Mouse (Mus musculus): Measurements from ENCODE around the gene Spp2. TPM values are rescaled to one million over a fixed set of nuclear protein-coding genes. Genes with fewer than 3 reads are reported as not detected.
A peak's percentile ranks its signal among the peaks of the same experiment; 100 is the strongest.

Gene Spp2
- 531 and 571 TPM in 2 replicates for polyA plus RNA-seq (2015; fragmentation: Nextera tagmentation; extraction: Ambion mirVana)

GRCm38 (mm10) chr1:88406807-88407198 lies at the start of gene Spp2:
TSS of gene Spp2 (plus strand) at chr1:88406961.
- Histone ChIP-seq H3K36me3 (ENCODE audit: insufficient read depth, low read length) (no peaks in the 10 kb centered on the region), H3K9ac (ENCODE audit: low read depth, low read length) (no peak within 1 kb of the TSS), H3K9me3 (replicated peaks; ENCODE audit: low read length) (no peaks in the 10 kb centered on the region), H3K4me2 (ENCODE audit: low read length) (peak within 1 kb of the TSS; percentile 4; the same call in 1 of the 2 replicates), H3K4me3 (replicated peaks; ENCODE audit: low read depth, low read length) (no peak within 1 kb of the TSS), H3K27ac (peak within 1 kb of the TSS; percentile 66), H3K4me1 (replicated peaks; ENCODE audit: insufficient read depth, low read length) (no peaks in the 10 kb centered on the region), H3K27me3 (ENCODE audit: insufficient read depth, low read length) (no peaks in the 10 kb centered on the region)
- DNase-seq (ENCODE audit: low spot score) = peak; percentile 9
- WGBS = 66% methylated on average over 5 of the region's 5 CpGs
- peak; percentile 41 for ATAC-seq (replicated peaks; ENCODE audit: low FRiP score, low read depth)
- no peak for TF ChIP-seq CTCF (IDR thresholded peaks at IDR 0.05; ENCODE audit: low read depth)

- peak; percentile 92 for TF ChIP-seq CTCF (IDR thresholded peaks at IDR 0.05; ENCODE audit: low read depth)
- DNase-seq (ENCODE audit: low spot score) (peak; percentile 90), ATAC-seq (replicated peaks; ENCODE audit: low FRiP score, low read depth) (peak; percentile 67; the same call in 1 of the 2 replicates)
- no peak overlapping the region for H3K9ac ChIP-seq (ENCODE audit: low read depth, low read length)
- no peaks in the 10 kb centered on the region for H3K36me3 ChIP-seq (ENCODE audit: insufficient read depth, low read length)
- no peaks in the 10 kb centered on the region for H3K9me3 ChIP-seq (replicated peaks; ENCODE audit: low read length)
- H3K27me3 ChIP-seq (ENCODE audit: insufficient read depth, low read length) = no peaks in the 10 kb centered on the region
- no peak overlapping the region for H3K27ac ChIP-seq
- 56% methylated on average over 6 of the region's 6 CpGs for WGBS
- H3K4me2 ChIP-seq (ENCODE audit: low read length) = no peak overlapping the region
- H3K4me3 ChIP-seq (replicated peaks; ENCODE audit: low read depth, low read length) = no peak overlapping the region
- no peaks in the 10 kb centered on the region for H3K4me1 ChIP-seq (replicated peaks; ENCODE audit: insufficient read depth, low read length)
Observed at GRCm38 (mm10) chr1:88357458-88358090, 49.2 kb upstream of the Spp2 start.

GRCm38 (mm10) chr1:88358102-88358654 lies 48.6 kb upstream of the Spp2 start:
- H3K4me2 ChIP-seq (ENCODE audit: low read length) = no peak overlapping the region
- peak; percentile 38 for ATAC-seq (replicated peaks; ENCODE audit: low FRiP score, low read depth)
- TF ChIP-seq CTCF (IDR thresholded peaks at IDR 0.05; ENCODE audit: low read depth) = no peak
- no peaks in the 10 kb centered on the region for H3K27me3 ChIP-seq (ENCODE audit: insufficient read depth, low read length)
- H3K4me3 ChIP-seq (replicated peaks; ENCODE audit: low read depth, low read length) = no peak overlapping the region
- H3K9ac ChIP-seq (ENCODE audit: low read depth, low read length) = no peak overlapping the region
- no peaks in the 10 kb centered on the region for H3K36me3 ChIP-seq (ENCODE audit: insufficient read depth, low read length)
- H3K27ac ChIP-seq = no peak overlapping the region
- WGBS = 56% methylated on average over 7 of the region's 7 CpGs
- no peaks in the 10 kb centered on the region for H3K9me3 ChIP-seq (replicated peaks; ENCODE audit: low read length)
- DNase-seq (ENCODE audit: low spot score) = peak; percentile 12
- H3K4me1 ChIP-seq (replicated peaks; ENCODE audit: insufficient read depth, low read length) = no peaks in the 10 kb centered on the region

- ATAC-seq (replicated peaks; ENCODE audit: low FRiP score, low read depth) (no peak), DNase-seq (ENCODE audit: low spot score) (no peak)
- Histone ChIP-seq H3K27ac (no peak overlapping the region), H3K36me3 (ENCODE audit: insufficient read depth, low read length) (no peaks in the 10 kb centered on the region), H3K4me2 (ENCODE audit: low read length) (no peak overlapping the region), H3K4me3 (replicated peaks; ENCODE audit: low read depth, low read length) (no peak overlapping the region), H3K9ac (ENCODE audit: low read depth, low read length) (no peak overlapping the region), H3K27me3 (ENCODE audit: insufficient read depth, low read length) (no peaks in the 10 kb centered on the region), H3K4me1 (replicated peaks; ENCODE audit: insufficient read depth, low read length) (no peaks in the 10 kb centered on the region), H3K9me3 (replicated peaks; ENCODE audit: low read length) (no peaks in the 10 kb centered on the region)
- 81% methylated on average over 4 of the region's 4 CpGs for WGBS
- TF ChIP-seq CTCF (IDR thresholded peaks at IDR 0.05; ENCODE audit: low read depth) = no peak
Observed at GRCm38 (mm10) chr1:88361085-88361484, 45.7 kb upstream of the Spp2 start.

GRCm38 (mm10) chr1:88366881-88367644 lies 39.7 kb upstream of the Spp2 start:
- 74% methylated on average over 11 of the region's 11 CpGs for WGBS
- H3K27ac ChIP-seq = no peak overlapping the region
- no peak overlapping the region for H3K4me3 ChIP-seq (replicated peaks; ENCODE audit: low read depth, low read length)
- no peak for DNase-seq (ENCODE audit: low spot score)
- peak; percentile 41; the same call in 1 of the 2 replicates for TF ChIP-seq CTCF (IDR thresholded peaks at IDR 0.05; ENCODE audit: low read depth)
- H3K36me3 ChIP-seq (ENCODE audit: insufficient read depth, low read length) = no peaks in the 10 kb centered on the region
- no peak overlapping the region for H3K4me2 ChIP-seq (ENCODE audit: low read length)
- no peaks in the 10 kb centered on the region for H3K9me3 ChIP-seq (replicated peaks; ENCODE audit: low read length)
- no peak for ATAC-seq (replicated peaks; ENCODE audit: low FRiP score, low read depth)
- no peaks in the 10 kb centered on the region for H3K4me1 ChIP-seq (replicated peaks; ENCODE audit: insufficient read depth, low read length)
- no peak overlapping the region for H3K9ac ChIP-seq (ENCODE audit: low read depth, low read length)
- H3K27me3 ChIP-seq (ENCODE audit: insufficient read depth, low read length) = no peaks in the 10 kb centered on the region

- Histone ChIP-seq H3K4me3 (replicated peaks; ENCODE audit: low read depth, low read length) (no peak overlapping the region), H3K27me3 (ENCODE audit: insufficient read depth, low read length) (no peaks in the 10 kb centered on the region), H3K36me3 (ENCODE audit: insufficient read depth, low read length) (no peaks in the 10 kb centered on the region), H3K9me3 (replicated peaks; ENCODE audit: low read length) (no peaks in the 10 kb centered on the region), H3K9ac (ENCODE audit: low read depth, low read length) (no peak overlapping the region), H3K4me2 (ENCODE audit: low read length) (no peak overlapping the region), H3K27ac (no peak overlapping the region), H3K4me1 (replicated peaks; ENCODE audit: insufficient read depth, low read length) (no peaks in the 10 kb centered on the region)
- WGBS = 96% methylated on average over 1 of the region's 1 CpGs
- DNase-seq (ENCODE audit: low spot score) (no peak), ATAC-seq (replicated peaks; ENCODE audit: low FRiP score, low read depth) (no peak)
- no peak for TF ChIP-seq CTCF (IDR thresholded peaks at IDR 0.05; ENCODE audit: low read depth)
Observed at GRCm38 (mm10) chr1:88378446-88378845, 28.3 kb upstream of the Spp2 start.

All from kidney, postnatal 0 days (tissue).